Mouse (Mus musculus): Measurements from ENCODE around the gene Fam186b. TPM values are rescaled to one million over a fixed set of nuclear protein-coding genes. Genes with fewer than 3 reads are reported as not detected.

Gene Fam186b
- under 1 TPM; 0.18 to 0.55 TPM for polyA plus RNA-seq (2017; shearing (Covaris generic))

DNA sequence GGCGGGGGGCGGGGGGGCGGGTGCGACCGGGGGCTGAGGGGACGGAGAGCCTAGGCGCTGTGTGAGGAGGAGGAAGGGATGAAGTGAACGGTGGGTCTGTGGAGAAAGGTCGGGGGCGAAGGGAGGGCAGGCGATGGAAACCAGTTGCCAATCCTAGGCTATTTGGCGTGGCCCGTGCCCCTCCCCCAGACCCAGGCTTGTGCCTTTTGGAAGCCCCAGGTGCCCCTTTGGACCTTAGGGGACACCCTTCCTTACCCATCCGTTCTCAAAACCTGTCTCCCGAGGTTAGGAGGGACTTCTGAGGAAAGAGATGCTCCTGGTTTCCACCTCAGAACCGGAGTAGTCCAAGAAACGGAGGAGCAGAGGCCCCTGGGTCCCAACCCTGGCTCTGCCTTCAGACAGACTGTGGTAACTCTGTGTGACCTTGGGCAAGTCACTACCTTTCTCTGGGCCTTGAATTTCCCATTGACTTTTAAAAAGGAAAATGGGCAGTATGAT is at the start of gene Fam186b:
Gene Fam186b, minus strand, starts transcription at position 405 of the 498 bp plus-strand sequence.

DNA sequence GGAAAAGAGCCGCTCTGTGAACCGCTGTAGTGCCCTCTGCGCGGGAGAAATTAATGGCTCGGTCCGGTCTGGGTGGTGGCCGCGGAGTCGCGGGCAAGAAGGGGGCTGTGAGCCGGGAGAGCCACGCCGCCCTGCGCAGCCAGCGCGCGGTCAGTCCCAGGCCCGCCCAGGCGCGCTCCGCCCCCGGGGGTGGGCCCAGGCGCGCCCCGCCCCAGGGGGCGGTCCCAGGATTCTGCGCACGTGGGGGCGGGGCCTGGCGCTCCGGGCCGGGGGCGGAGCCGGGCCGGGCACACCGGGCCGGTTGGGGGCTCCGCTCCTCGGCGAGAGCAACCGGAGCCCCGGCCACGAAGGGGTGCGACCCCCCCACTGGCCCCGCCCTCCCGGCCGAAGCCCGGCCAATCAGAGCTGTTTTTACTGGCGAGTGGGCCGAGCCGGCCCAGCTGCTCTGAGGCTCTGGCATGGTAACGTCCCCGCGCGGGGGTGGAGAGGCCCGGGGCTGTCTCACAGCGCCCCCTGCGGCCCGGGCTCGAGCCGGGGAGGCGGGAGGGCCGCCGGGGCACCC is 794 bp downstream of the Fam186b start, which contains the start of gene Prpf40b:
Gene Prpf40b, plus strand, starts transcription at position 275 of the 562 bp plus-strand sequence.

DNA sequence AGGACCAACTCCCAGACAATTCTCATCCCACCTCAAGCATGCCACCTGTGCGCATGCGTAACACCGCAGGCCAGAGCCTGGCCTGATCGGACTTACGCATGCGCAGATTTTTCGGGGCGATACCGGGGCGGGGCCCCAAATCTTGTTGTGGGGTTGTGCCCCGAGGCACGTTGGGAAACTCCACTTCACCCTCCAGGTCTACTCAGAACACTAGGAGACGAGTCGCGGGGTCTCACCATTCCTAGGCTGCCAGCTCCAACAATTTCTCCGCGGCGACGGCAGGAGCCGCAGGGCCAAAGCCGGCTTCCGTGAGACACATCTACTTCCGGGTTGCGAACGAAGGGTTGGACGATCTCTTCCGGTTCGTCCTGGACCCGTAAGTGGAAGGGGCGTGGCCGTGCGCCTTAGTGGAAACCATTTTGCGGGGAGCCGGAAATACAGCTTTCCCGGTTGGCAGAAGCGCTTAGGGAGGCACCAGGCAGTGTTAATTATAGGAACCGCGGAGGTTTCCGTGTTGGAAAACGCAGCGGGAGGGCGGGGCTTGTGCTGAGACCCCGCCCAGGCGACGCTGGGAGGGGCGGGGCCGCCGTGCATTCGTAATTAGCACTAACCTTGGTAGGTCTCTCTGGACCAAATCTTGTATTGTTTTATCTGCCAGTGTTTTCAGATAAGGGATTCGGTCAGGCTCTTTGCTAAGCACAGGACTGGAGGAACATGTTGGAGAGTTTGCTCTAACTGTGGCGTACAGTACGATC is 43.9 kb downstream of the Fam186b start, which contains the start of gene Mcrs1:
Gene Mcrs1, minus strand, starts transcription at position 336 of the 755 bp plus-strand sequence.

DNA sequence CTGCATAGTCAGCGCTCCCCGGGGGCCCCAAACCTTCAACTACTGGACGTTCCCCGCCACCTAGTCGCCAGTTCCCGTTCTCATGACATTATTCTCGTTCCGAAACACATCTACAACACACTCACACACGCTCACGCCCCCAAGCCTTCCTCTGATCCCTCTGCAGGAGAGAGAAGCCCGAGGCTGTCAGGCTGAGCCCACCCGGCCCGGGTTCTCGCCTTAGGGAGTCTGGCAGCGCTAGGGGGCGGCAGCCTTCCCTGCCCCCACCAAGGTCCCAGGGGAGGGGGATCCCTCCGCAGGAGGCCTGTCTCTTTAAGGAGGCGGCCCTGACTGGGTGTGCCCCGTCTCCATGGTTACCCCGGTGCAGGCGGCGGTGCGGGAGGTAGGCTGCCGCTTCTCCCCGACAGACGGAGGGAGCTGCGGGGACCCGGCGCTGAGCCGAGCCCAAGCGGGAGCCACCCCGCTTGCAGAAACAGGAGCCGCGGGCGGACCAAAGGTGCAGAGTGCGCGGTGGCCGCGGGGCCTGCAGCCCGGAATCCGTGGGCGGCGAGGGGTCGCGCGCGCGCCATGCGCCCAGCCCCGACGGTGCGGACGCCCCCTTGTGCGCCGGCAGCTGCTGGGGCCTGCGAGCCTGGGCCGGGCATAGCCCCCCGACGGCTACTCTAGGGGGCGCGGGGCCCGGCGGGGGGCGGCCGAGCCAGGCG is 71.3 kb downstream of the Fam186b start, which contains the start of gene Kcnh3:
Gene Kcnh3, plus strand, starts transcription at position 654 of the 704 bp plus-strand sequence.

Other genes starting within 250 kb of the Fam186b start
- gene Prph, start 240.7 kb downstream of the Fam186b start, polyA plus RNA-seq (2017; shearing (Covaris generic)), result not detected
- gene Troap, start 221.3 kb downstream of the Fam186b start, polyA plus RNA-seq (2017; shearing (Covaris generic)), result under 1 TPM; 0.17 to 0.36 TPM
- gene C1ql4, start 208.1 kb downstream of the Fam186b start, polyA plus RNA-seq (2017; shearing (Covaris generic)), result under 1 TPM; 0.11 to 0.95 TPM
- 1 to 10 TPM in 1 of 2 experiments, under 1 TPM in 1; 0.10 to 1.2 TPM for gene Dnajc22, start 202.7 kb downstream of the Fam186b start, polyA plus RNA-seq (2017; shearing (Covaris generic))
- gene Spats2, start 170.0 kb downstream of the Fam186b start, polyA plus RNA-seq (2017; shearing (Covaris generic)), result 1 to 10 TPM in 1 of 2 experiments, under 1 TPM in 1; 0.36 to 1.7 TPM
- gene Kcnh3, start 71.0 kb downstream of the Fam186b start, polyA plus RNA-seq (2017; shearing (Covaris generic)), result 1 to 10 TPM in 1 of 2 experiments, under 1 TPM in 1; 0.52 to 3.8 TPM
- gene Mcrs1, start 43.9 kb downstream of the Fam186b start, polyA plus RNA-seq (2017; shearing (Covaris generic)), result 10 to 100 TPM; 90.8 to 91.0 TPM
- gene Prpf40b, start 801 bp downstream of the Fam186b start, polyA plus RNA-seq (2017; shearing (Covaris generic)), result 10 to 100 TPM; 18.7 to 19.1 TPM
- gene Fmnl3, start 74.6 kb upstream of the Fam186b start, polyA plus RNA-seq (2017; shearing (Covaris generic)), result 10 to 100 TPM; 50.8 to 74.1 TPM
- gene Tmbim6, start 97.0 kb upstream of the Fam186b start, polyA plus RNA-seq (2017; shearing (Covaris generic)), result 100 to 1,000 TPM; 158 to 161 TPM
- 10 to 100 TPM in 1 of 2 experiments, 1 to 10 TPM in 1; 8.5 to 10.4 TPM for gene Nckap5l, start 161.9 kb upstream of the Fam186b start, polyA plus RNA-seq (2017; shearing (Covaris generic))
- 10 to 100 TPM; 22.9 to 25.2 TPM for gene Bcdin3d, start 178.8 kb upstream of the Fam186b start, polyA plus RNA-seq (2017; shearing (Covaris generic))
- gene Faim2, start 232.3 kb upstream of the Fam186b start, polyA plus RNA-seq (2017; shearing (Covaris generic)), result under 1 TPM; 0.17 to 0.23 TPM